Mouse (Mus musculus): Measurements from ENCODE around the gene Wdr89. TPM values are rescaled to one million over a fixed set of nuclear protein-coding genes. Genes with fewer than 3 reads are reported as not detected.

Gene Wdr89
- polyA plus RNA-seq (2017; shearing (Covaris generic)) = 10 to 100 TPM; 10.1 to 11.6 TPM

DNA sequence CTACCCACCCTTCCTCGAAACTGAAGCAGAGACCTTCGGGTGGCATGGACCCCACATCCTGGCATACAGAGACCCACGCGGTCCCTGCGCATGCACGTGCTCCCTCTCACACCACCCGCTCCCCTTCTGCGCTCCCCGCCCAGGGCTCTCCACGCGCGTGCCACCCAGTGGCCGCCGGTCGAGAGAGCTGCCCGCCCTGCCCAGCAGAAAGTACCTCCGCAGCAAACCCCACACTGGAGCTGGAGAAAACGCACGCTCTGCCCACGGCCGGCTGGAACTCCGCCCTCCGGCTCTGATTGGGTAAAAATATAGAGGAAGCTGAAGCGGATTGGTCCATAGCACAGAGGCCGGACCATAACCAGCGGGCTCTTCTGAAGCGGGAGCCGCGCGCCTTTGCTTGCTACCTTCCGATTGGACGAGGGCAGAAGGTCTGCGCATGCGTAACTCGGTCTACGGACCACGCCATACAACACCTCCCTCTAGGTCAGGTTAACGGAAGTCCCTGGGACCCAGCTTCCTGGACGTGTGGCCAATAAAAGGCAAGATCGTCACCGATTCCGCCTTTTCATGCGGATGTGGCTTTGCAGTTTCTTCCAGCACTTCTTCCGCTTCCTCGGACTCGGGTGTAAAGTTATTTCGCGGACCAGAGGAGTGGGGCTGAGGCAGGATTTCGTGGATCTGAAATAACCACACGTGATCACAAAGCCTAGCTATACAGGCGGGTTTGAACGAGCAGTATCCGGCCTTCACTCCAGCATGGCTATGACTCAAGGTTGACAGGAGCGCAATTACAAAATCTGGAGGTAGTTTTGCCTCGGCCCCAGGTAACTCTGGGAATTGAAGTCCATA is at the start of gene Wdr89:
Wdr89 (minus strand) TSS at position 280 of the 849 bp plus-strand sequence.

DNA sequence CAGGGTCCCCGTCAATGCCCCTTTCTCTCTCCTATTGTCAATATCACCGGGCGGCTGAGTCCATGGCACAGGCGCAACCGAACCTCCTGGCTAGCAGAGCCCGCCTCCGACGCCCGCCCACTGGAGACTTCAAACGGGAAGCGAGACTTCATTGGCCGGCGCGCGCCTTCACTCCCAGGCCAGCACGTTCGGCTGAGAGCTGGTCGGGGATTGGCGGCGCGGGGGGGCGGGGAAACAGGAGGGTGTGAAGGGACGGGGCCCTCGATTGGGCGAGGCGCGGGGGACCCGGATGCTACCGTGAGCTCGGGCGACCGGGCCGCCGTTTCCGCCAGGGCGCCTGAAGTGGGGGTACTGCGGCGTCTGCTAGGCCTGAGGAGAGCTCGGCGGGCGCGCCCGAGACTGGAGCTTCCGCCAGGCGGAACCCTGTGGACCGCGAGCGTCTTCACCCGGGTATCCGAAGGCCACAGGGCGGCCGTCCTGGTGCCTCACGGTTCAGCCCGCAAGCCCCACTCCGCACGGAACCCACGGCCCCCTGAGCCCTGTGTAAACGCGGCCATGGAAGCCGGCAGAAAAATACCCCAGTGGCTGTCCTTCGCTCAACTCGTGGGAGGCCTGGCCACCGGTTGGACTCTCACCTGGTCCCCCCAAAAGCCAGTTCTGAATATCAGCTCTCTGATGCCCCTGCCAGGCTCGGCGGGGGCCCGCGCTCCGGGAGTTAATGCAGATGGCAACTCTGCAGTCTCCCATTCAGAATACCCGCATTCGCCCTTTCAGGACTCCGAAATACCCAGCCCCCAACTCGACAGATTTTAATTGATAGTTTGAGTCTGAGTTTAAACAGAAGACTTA is 73.0 kb downstream of the Wdr89 start, which contains the start of gene Ppp2r5e:
Ppp2r5e (minus strand) TSS at position 92 of the 849 bp plus-strand sequence.

Other genes with a start within 250 kb of the Wdr89 start
- gene Ppp2r5e, start 73.3 kb downstream of the Wdr89 start, polyA plus RNA-seq (2017; shearing (Covaris generic)) = 10 to 100 TPM; 30.7 to 48.9 TPM
- 100 to 1,000 TPM in 1 of 2 experiments, 10 to 100 TPM in 1; 92.9 to 100 TPM for gene Sgpp1, start 66.2 kb upstream of the Wdr89 start, polyA plus RNA-seq (2017; shearing (Covaris generic))
- gene Syne2, start 148.6 kb upstream of the Wdr89 start, polyA plus RNA-seq (2017; shearing (Covaris generic)) = 10 to 100 TPM; 11.0 to 29.2 TPM

Measured in inflammation-experienced regulatory T-cells (primary cell).